Mouse (Mus musculus) E14TG2a.4 (cell line): ENCODE measurements at regions not wholly inside any gene's neighbourhood (a gene's known extent, or its start where the extent isn't known, plus 50 kb on each side); places are given as distances from the start of the nearest gene placed in this dataset.

Experiments used
- CTCF ChIP-seq: conservative IDR thresholded peaks from 2 replicates; pipeline ENCODE4 v1.5.1; 2014; ENCODE audit warnings: low read length
- NANOG ChIP-seq: IDR thresholded peaks from 2 replicates; pipeline ENCODE4 v1.6.1; 2014; ENCODE audit warnings: borderline replicate concordance, low read length, mixed read lengths
- POU5F1 ChIP-seq: IDR thresholded peaks from 2 replicates; pipeline ENCODE4 v1.6.1; 2014; ENCODE audit warnings: low read length, borderline replicate concordance

DNA sequence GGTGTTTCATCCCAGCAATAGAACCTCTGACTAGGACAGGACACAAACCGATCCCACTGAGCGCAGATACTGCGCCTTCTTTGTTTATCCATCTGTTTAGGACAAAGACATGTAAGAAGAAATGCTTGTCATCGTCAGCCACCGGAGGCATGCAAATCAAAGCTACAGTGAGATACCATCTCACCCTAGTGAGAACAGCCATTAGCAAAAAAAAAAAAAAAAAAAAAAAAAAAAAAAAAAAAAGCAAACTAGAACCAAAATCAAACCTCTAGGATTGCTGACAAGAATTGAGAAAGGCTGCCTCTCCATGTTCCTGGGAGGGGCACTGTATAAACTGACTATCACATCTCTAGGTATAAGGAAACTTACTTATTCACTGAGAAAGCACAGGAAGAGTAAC, 84.9 kb downstream of the Nxnl2 start:
- TF ChIP-seq CTCF, result no peak
- TF ChIP-seq POU5F1, result no peak
- no peak for TF ChIP-seq NANOG
